Mouse (Mus musculus): ENCODE data around the gene Fbp2. TPM values are rescaled to one million over a fixed set of nuclear protein-coding genes. Genes with fewer than 3 reads are reported as not detected.

The Fbp2 gene
- polyA plus RNA-seq, 1 experiment from 2014 or later, result 0.13 TPM

DNA sequence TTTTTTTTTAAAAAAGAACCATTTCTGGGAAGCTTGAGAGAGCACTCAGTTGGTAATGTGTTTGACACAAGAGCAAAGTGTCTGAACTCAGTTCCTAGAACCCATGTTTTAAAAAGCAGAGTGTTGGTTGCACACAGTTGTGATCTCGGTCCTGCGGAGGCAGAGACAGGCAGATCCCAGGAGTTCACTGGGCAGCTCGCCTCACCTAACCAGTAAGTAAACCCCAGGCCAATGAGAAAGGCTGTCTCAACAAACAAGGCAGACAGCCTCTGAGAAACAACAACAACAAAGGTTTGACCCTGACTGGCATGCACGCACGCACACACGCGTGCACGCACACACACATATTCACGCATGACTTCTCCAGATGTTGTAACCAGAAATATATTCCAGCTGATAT, 25.7 kb upstream of the Fbp2 start:
- no peaks in the 10 kb centered on the region for H3K36me3 ChIP-seq (ENCODE audit: control insufficient read depth, insufficient read depth, low read length)
- H3K4me3 ChIP-seq (ENCODE audit: low read depth, low read length), result no peak overlapping the region
- DNase-seq (ENCODE audit: low spot score), result no peak
- no peaks in the 10 kb centered on the region for H3K4me1 ChIP-seq (ENCODE audit: control insufficient read depth, insufficient read depth, low read length)
- no peak overlapping the region for H3K27ac ChIP-seq (ENCODE audit: low read depth, low read length)
- H3K9ac ChIP-seq (ENCODE audit: low read length), result no peak overlapping the region
- no peaks in the 10 kb centered on the region for H3K9me3 ChIP-seq (replicated peaks; ENCODE audit: control insufficient read depth, low read length)
- no peak for ATAC-seq
- WGBS, result 92% methylated on average over 9 of the region's 9 CpGs
- H3K4me2 ChIP-seq (ENCODE audit: low read length), result no peak overlapping the region
- peaks cover 11% of the 10 kb centered on the region for H3K27me3 ChIP-seq (replicated peaks; ENCODE audit: control insufficient read depth, insufficient read depth, low read length)

DNA sequence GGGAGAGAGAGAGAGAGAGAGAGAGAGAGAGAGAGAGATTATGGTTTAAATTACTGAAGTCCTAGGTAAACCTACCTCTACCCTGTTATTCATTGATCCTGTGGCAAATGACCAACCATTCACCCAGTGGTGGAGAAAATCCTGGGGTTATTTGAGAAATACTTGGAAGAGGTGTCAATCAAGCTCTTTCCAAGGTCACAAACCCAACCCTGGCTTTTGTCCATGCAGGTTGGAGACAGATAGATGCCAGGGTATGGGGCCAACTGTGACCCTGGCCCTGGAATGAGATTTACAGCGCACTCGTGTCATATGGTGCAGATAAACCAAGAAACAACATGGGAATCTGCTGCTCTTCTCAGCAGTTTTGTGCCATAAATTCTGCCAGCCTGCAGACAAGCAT, 25.2 kb upstream of the Fbp2 start:
- ATAC-seq, result no peak
- WGBS, result 71% methylated on average over 2 of the region's 2 CpGs

DNA sequence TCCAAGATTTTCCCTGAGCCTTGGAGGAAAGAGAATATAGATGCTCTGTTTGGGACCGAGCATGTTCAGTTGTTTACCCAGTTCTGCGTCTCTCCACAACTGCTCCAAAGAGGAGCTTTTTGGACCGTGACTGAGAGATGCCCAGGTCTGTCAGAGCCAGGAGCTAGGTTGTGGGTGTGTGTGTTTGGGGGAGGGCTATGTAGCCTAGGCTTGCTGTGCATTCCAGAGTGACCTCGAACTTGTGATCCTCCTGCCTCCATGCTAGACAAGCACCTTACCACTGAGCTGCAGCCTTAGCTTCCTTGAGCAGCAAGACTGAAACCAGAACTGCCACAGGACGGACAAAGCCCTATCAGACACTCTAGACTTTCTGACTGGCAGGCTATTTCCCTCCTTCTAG, 24.6 kb upstream of the Fbp2 start:
- no peak overlapping the region for H3K4me2 ChIP-seq (ENCODE audit: low read length)
- H3K4me1 ChIP-seq (ENCODE audit: control insufficient read depth, insufficient read depth, low read length), result no peaks in the 10 kb centered on the region
- H3K9ac ChIP-seq (ENCODE audit: low read length), result no peak overlapping the region
- no peaks in the 10 kb centered on the region for H3K36me3 ChIP-seq (ENCODE audit: control insufficient read depth, insufficient read depth, low read length)
- H3K4me3 ChIP-seq (ENCODE audit: low read depth, low read length), result no peak overlapping the region
- no peaks in the 10 kb centered on the region for H3K9me3 ChIP-seq (replicated peaks; ENCODE audit: control insufficient read depth, low read length)
- peaks cover 4% of the 10 kb centered on the region; the same call in 1 of the 2 replicates for H3K27me3 ChIP-seq (replicated peaks; ENCODE audit: control insufficient read depth, insufficient read depth, low read length)
- no peak overlapping the region for H3K27ac ChIP-seq (ENCODE audit: low read depth, low read length)
- ATAC-seq, result no peak
- WGBS, result 83% methylated on average over 5 of the region's 5 CpGs
- DNase-seq (ENCODE audit: low spot score), result no peak

More for the DNA sequence above, 25.2 kb upstream of the Fbp2 start:
- Histone ChIP-seq H3K4me2 (ENCODE audit: low read length) (no peak overlapping the region), H3K36me3 (ENCODE audit: control insufficient read depth, insufficient read depth, low read length) (no peaks in the 10 kb centered on the region), H3K9me3 (replicated peaks; ENCODE audit: control insufficient read depth, low read length) (no peaks in the 10 kb centered on the region), H3K9ac (ENCODE audit: low read length) (no peak overlapping the region), H3K27ac (ENCODE audit: low read depth, low read length) (no peak overlapping the region), H3K27me3 (replicated peaks; ENCODE audit: control insufficient read depth, insufficient read depth, low read length) (peaks cover 9% of the 10 kb centered on the region), H3K4me3 (ENCODE audit: low read depth, low read length) (no peak overlapping the region), H3K4me1 (ENCODE audit: control insufficient read depth, insufficient read depth, low read length) (no peaks in the 10 kb centered on the region)
- DNase-seq (ENCODE audit: low spot score), result no peak

DNA sequence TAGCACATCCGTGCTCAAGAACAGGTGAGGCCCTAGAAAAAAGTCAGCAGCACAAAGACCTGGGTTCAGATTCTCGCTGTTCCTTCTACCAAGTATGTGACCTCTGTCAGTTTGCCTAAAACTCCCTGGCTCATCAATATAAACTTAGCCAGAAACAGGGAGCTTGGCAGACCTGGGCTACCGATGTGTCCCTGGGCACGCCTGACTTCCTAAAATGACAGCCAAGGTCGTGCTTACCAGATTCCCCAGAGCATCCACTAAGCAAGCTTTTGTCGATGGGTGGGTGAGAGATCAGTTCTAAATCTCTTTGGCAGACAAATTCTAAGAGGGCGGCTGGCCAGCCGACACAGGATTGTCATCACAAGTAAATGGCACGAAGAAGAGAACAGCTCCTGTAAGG, 23.1 kb upstream of the Fbp2 start:
- no peaks in the 10 kb centered on the region for H3K27me3 ChIP-seq (replicated peaks; ENCODE audit: control insufficient read depth, insufficient read depth, low read length)
- no peak for ATAC-seq
- 85% methylated on average over 9 of the region's 9 CpGs for WGBS

DNA sequence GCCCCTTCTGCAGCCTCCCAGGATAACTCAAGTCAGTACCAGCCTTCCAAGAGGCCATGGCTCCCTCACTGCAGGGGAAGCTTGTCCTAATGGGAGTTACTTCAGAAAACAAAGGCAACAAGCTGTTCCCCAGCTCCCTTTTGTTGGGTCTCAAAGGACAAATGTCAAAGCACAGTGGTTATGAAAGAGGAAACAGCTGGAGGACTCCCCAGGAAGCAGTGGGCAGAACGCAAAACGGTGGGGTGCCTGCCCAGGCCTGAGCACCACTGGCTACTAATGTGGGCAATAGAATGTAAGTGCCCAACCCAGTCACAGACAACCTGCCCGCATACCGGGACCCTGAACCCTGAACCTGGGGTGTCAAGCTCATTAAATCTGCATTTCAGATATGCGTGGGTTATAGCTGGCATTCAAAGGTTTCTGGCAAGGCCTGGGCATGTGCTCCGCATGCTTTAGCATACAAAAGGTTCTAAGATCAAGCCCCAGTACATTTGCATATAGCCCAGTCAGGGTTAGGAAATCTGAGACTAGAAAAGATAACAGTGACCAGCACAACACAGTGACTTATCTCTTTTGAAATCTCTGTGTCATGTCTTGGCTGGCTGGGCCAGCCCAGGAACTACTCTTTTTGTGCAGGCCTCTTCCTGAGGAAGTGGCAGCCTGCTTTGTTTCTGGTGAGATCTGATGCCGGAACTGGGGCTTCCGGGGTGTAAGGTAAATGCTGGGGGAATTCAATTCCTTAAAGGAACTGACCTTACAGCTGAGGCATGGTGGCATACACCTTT, 21.8 kb upstream of the Fbp2 start:
- H3K27me3 ChIP-seq (replicated peaks; ENCODE audit: control insufficient read depth, insufficient read depth, low read length), result no peaks in the 10 kb centered on the region

More for the DNA sequence above, 23.1 kb upstream of the Fbp2 start:
- Histone ChIP-seq H3K36me3 (ENCODE audit: control insufficient read depth, insufficient read depth, low read length) (no peaks in the 10 kb centered on the region), H3K9me3 (replicated peaks; ENCODE audit: control insufficient read depth, low read length) (no peaks in the 10 kb centered on the region), H3K4me3 (ENCODE audit: low read depth, low read length) (no peak overlapping the region), H3K9ac (ENCODE audit: low read length) (no peak overlapping the region), H3K27ac (ENCODE audit: low read depth, low read length) (no peak overlapping the region), H3K4me1 (ENCODE audit: control insufficient read depth, insufficient read depth, low read length) (no peaks in the 10 kb centered on the region), H3K4me2 (ENCODE audit: low read length) (no peak overlapping the region)
- DNase-seq (ENCODE audit: low spot score), result no peak

DNA sequence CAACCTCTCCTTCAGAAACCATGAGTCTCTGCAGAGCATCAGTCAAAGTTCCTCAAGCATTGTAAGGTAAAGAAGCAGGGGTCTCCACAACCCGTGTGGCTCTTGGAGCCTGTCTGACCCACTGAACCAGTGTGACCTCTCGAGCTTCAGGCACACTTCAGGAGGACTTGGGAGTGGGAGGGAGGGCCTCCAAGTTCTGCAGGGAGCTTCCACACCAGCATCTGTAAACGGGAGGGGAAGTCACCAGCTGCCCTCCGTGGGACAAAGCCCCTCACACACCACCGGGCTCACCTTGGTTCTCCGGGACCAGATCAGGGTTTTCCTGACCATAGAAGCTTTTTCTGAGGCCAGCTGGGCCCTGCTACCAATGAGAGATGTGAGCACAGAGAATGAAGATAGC, 21.2 kb upstream of the Fbp2 start:
- Histone ChIP-seq H3K27me3 (replicated peaks; ENCODE audit: control insufficient read depth, insufficient read depth, low read length) (no peaks in the 10 kb centered on the region), H3K9me3 (replicated peaks; ENCODE audit: control insufficient read depth, low read length) (no peaks in the 10 kb centered on the region), H3K9ac (ENCODE audit: low read length) (no peak overlapping the region), H3K4me2 (ENCODE audit: low read length) (no peak overlapping the region), H3K27ac (ENCODE audit: low read depth, low read length) (no peak overlapping the region), H3K36me3 (ENCODE audit: control insufficient read depth, insufficient read depth, low read length) (no peaks in the 10 kb centered on the region), H3K4me1 (ENCODE audit: control insufficient read depth, insufficient read depth, low read length) (no peaks in the 10 kb centered on the region), H3K4me3 (ENCODE audit: low read depth, low read length) (no peak overlapping the region)
- WGBS, result 16% methylated on average over 6 of the region's 6 CpGs
- no peak for DNase-seq (ENCODE audit: low spot score)
- ATAC-seq, result no peak

More for the DNA sequence above, 21.8 kb upstream of the Fbp2 start:
- DNase-seq (ENCODE audit: low spot score) (no peak), ATAC-seq (no peak)
- no peak overlapping the region for H3K9ac ChIP-seq (ENCODE audit: low read length)
- no peaks in the 10 kb centered on the region for H3K36me3 ChIP-seq (ENCODE audit: control insufficient read depth, insufficient read depth, low read length)
- H3K4me1 ChIP-seq (ENCODE audit: control insufficient read depth, insufficient read depth, low read length), result no peaks in the 10 kb centered on the region
- no peaks in the 10 kb centered on the region for H3K9me3 ChIP-seq (replicated peaks; ENCODE audit: control insufficient read depth, low read length)
- H3K4me2 ChIP-seq (ENCODE audit: low read length), result no peak overlapping the region
- H3K4me3 ChIP-seq (ENCODE audit: low read depth, low read length), result no peak overlapping the region
- 21% methylated on average over 8 of the region's 8 CpGs for WGBS
- no peak overlapping the region for H3K27ac ChIP-seq (ENCODE audit: low read depth, low read length)

DNA sequence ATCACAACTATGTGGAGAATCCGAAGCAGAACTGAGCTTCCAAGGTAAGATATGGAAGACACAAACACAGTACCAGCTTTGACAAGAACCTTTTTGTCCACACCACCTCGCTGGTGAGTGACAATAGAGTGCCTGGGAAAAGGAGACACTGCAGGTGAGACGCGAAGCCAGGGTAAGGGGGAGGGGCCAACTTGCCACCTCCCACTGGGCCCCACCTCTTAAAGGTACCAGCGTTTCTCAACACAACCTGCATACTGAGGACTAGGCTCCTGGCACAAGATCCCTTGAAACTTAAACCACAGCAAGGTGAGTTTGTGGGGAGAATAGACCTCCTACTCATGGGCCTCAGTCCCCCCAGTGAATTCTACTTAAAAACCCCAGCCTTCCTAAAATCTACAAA, 19.0 kb upstream of the Fbp2 start:
- DNase-seq (ENCODE audit: low spot score) (no peak), ATAC-seq (no peak)
- Histone ChIP-seq H3K4me1 (ENCODE audit: control insufficient read depth, insufficient read depth, low read length) (no peaks in the 10 kb centered on the region), H3K27ac (ENCODE audit: low read depth, low read length) (no peak overlapping the region), H3K36me3 (ENCODE audit: control insufficient read depth, insufficient read depth, low read length) (no peaks in the 10 kb centered on the region), H3K27me3 (replicated peaks; ENCODE audit: control insufficient read depth, insufficient read depth, low read length) (no peaks in the 10 kb centered on the region), H3K9ac (ENCODE audit: low read length) (no peak overlapping the region), H3K9me3 (replicated peaks; ENCODE audit: control insufficient read depth, low read length) (no peaks in the 10 kb centered on the region), H3K4me3 (ENCODE audit: low read depth, low read length) (no peak overlapping the region), H3K4me2 (ENCODE audit: low read length) (no peak overlapping the region)
- WGBS, result 7% methylated on average over 5 of the region's 5 CpGs

DNA sequence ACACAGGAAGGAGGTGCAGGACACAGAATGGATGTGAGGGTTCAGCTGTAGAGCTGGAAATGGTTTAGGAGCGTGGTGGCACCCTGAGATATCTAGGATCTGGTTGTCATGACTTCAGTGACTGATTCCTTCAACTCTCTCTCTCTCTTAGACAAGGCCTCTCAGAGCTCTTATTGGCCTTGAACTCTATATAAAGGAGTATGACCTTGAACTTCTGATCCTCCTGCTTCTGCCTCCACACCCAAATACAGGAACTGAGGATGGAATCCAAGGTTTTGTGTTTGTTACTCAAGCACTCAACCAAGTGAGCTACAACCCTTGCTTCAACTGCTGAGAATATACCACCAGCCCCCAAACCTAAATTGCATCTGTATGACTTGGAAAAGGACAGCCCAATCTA, 17.9 kb upstream of the Fbp2 start:
- Histone ChIP-seq H3K4me2 (ENCODE audit: low read length) (no peak overlapping the region), H3K27ac (ENCODE audit: low read depth, low read length) (no peak overlapping the region), H3K9ac (ENCODE audit: low read length) (no peak overlapping the region), H3K9me3 (replicated peaks; ENCODE audit: control insufficient read depth, low read length) (no peaks in the 10 kb centered on the region), H3K4me1 (ENCODE audit: control insufficient read depth, insufficient read depth, low read length) (no peaks in the 10 kb centered on the region), H3K27me3 (replicated peaks; ENCODE audit: control insufficient read depth, insufficient read depth, low read length) (no peaks in the 10 kb centered on the region), H3K4me3 (ENCODE audit: low read depth, low read length) (no peak overlapping the region), H3K36me3 (ENCODE audit: control insufficient read depth, insufficient read depth, low read length) (no peaks in the 10 kb centered on the region)
- DNase-seq (ENCODE audit: low spot score), result no peak
- ATAC-seq, result no peak
- 74% methylated on average over 1 of the region's 1 CpGs for WGBS

DNA sequence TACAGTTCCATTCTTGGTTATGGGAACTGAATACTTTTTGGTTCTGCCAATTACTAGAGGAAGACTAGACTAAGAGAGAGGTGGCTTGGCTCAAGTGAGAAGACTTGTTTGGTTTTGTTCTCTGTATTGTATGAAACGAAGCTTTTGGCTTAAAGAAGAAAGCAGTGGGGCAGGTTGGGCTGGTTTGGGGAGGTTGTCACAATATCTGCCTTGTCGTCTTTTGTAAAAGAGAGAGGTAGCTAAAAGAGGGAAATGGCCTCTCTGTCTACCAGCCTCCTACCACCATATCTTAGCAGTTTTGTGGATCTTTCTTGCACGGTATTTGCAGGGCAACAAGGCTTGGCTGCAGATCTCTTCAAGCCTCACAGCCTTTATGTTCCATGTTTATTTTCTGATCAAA, 14.0 kb upstream of the Fbp2 start:
- H3K4me3 ChIP-seq (ENCODE audit: low read depth, low read length), result no peak overlapping the region
- WGBS, result 61% methylated on average over 3 of the region's 3 CpGs
- H3K36me3 ChIP-seq (ENCODE audit: control insufficient read depth, insufficient read depth, low read length), result no peaks in the 10 kb centered on the region
- H3K27me3 ChIP-seq (replicated peaks; ENCODE audit: control insufficient read depth, insufficient read depth, low read length), result no peaks in the 10 kb centered on the region
- H3K4me1 ChIP-seq (ENCODE audit: control insufficient read depth, insufficient read depth, low read length), result no peaks in the 10 kb centered on the region
- DNase-seq (ENCODE audit: low spot score) (no peak), ATAC-seq (no peak)
- no peaks in the 10 kb centered on the region for H3K9me3 ChIP-seq (replicated peaks; ENCODE audit: control insufficient read depth, low read length)
- H3K27ac ChIP-seq (ENCODE audit: low read depth, low read length), result no peak overlapping the region
- no peak overlapping the region for H3K9ac ChIP-seq (ENCODE audit: low read length)
- no peak overlapping the region for H3K4me2 ChIP-seq (ENCODE audit: low read length)

Measured in forebrain, embryonic 14.5 days (tissue).